Mouse (Mus musculus): ENCODE results near the gene N4bp2l1. TPM values are rescaled to one million over a fixed set of nuclear protein-coding genes. Genes with fewer than 3 reads are reported as not detected.
"Not testable (repeated sequence)": the region's sequence is repeated elsewhere in the genome, so short reads cannot be mapped to it uniquely, and the experiment has no call there.

N4bp2l1 gene
- 6.0 and 7.0 TPM in 2 replicates for polyA plus RNA-seq (2015; fragmentation: Nextera tagmentation; extraction: Ambion mirVana)

GRCm38 (mm10) chr5:150597088-150597487 lies at the start of gene N4bp2l1:
Gene N4bp2l1, minus strand, starts transcription at chr5:150597188.
- no peak within 1 kb of the TSS for H3K4me3 ChIP-seq (replicated peaks)
- H3K9ac ChIP-seq (replicated peaks), result no peak within 1 kb of the TSS
- H3K27ac ChIP-seq, result no peak within 1 kb of the TSS
- ATAC-seq, result no peak
- H3K36me3 ChIP-seq, result no peaks in the 10 kb centered on the region
- peaks cover 29% of the 10 kb centered on the region for H3K4me1 ChIP-seq (replicated peaks)
- H3K9me3 ChIP-seq, result no peaks in the 10 kb centered on the region
- H3K27me3 ChIP-seq, result peaks cover 38% of the 10 kb centered on the region
- 89% methylated on average over 7 of the region's 7 CpGs for WGBS
- H3K4me2 ChIP-seq (replicated peaks), result no peak within 1 kb of the TSS

GRCm38 (mm10) chr5:150644926-150645325 lies 47.9 kb upstream of the N4bp2l1 start:
- H3K4me3 ChIP-seq (replicated peaks), result no peak overlapping the region
- ATAC-seq, result no peak
- WGBS, result 95% methylated on average over 4 of the region's 4 CpGs
- H3K4me1 ChIP-seq (replicated peaks), result no peaks in the 10 kb centered on the region
- H3K9me3 ChIP-seq, result no peaks in the 10 kb centered on the region
- H3K27ac ChIP-seq, result no peak overlapping the region
- no peak overlapping the region for H3K4me2 ChIP-seq (replicated peaks)
- H3K36me3 ChIP-seq, result peaks cover 36% of the 10 kb centered on the region
- no peak overlapping the region for H3K9ac ChIP-seq (replicated peaks)
- H3K27me3 ChIP-seq, result no peaks in the 10 kb centered on the region

GRCm38 (mm10) chr5:150643390-150643789 lies 46.4 kb upstream of the N4bp2l1 start:
- not testable (repeated sequence) for H3K27ac ChIP-seq; H3K9ac ChIP-seq (replicated peaks); H3K9me3 ChIP-seq; ATAC-seq; H3K4me1 ChIP-seq (replicated peaks); H3K4me3 ChIP-seq (replicated peaks); H3K27me3 ChIP-seq; H3K4me2 ChIP-seq (replicated peaks)
- WGBS, result 98% methylated on average over 4 of the region's 4 CpGs
- H3K36me3 ChIP-seq, result peaks cover 31% of the 10 kb centered on the region

DNA sequence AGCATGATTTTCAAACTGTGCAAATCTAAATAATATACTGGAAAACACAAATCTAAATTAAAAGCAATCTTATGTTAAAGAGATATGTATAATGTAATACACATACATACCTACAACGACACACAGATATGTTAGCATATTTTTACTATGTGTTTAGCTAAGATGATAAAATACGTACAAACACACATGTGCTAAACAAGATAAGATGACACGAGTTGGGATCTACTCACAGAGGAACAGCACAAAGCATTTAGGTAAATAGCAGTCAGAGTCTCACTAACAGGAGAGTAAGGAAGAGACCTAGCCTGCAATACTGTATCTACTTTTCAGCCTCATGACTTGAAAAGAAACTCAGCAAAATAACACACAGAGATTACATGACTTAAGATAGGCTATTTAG lies 44.5 kb upstream of the N4bp2l1 start:
- H3K9ac ChIP-seq (replicated peaks), result no peak overlapping the region
- no peaks in the 10 kb centered on the region for H3K4me1 ChIP-seq (replicated peaks)
- ATAC-seq, result no peak
- WGBS, result 95% methylated on average over 3 of the region's 3 CpGs
- no peaks in the 10 kb centered on the region for H3K9me3 ChIP-seq
- no peak overlapping the region for H3K4me2 ChIP-seq (replicated peaks)
- peaks cover 33% of the 10 kb centered on the region for H3K36me3 ChIP-seq
- no peak overlapping the region for H3K27ac ChIP-seq
- H3K27me3 ChIP-seq, result no peaks in the 10 kb centered on the region
- no peak overlapping the region for H3K4me3 ChIP-seq (replicated peaks)

DNA sequence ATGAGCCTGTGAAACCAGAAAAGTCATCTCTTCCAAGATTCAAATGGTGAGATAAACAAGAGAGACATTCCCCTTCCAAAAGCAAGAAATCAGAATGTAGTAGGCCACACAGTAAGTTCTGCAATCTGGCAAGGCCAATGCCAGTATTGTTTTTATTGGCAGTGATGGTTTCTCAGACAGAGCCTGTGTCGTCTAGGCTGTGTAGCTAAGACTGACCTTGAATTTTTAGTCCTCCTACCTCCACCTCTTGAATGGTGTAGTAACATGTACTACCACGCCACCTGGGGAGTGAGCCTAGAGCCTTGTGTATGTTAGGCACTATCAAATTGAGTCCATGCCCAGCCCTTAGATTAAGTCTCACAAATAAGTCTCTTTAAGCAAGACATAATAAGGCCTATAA lies 32.7 kb upstream of the N4bp2l1 start:
- Histone ChIP-seq H3K4me2 (replicated peaks) (no peak overlapping the region), H3K9ac (replicated peaks) (no peak overlapping the region), H3K27me3 (no peaks in the 10 kb centered on the region), H3K9me3 (no peaks in the 10 kb centered on the region), H3K36me3 (0 out of 2 replicates have a peak, but pooled peaks cover 4% of the 10 kb centered on the region), H3K27ac (no peak overlapping the region), H3K4me1 (replicated peaks) (no peaks in the 10 kb centered on the region), H3K4me3 (replicated peaks) (no peak overlapping the region)
- 96% methylated on average over 2 of the region's 2 CpGs for WGBS
- ATAC-seq, result no peak

DNA sequence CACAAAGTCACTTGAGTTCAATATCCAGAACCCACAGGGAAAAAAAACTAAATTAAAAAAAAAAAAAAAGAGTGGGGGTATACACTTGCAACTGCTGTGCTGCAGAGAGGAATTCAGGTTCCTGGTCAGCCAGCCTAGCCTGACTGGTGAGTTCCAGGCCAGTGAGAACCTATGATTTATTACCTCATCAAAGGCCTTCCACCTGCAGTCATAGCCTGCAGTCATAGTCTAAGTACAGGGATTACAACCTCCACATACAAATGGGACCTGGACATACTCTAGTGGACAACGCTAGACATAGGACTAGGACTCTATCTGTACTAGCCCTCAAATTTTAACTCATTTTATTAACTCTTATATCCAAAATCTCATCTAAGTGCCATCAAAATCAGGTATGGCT lies 32.3 kb upstream of the N4bp2l1 start:
- no peak for ATAC-seq
- no peak overlapping the region for H3K4me2 ChIP-seq (replicated peaks)
- no peaks in the 10 kb centered on the region for H3K9me3 ChIP-seq
- no peak overlapping the region for H3K27ac ChIP-seq
- no peak overlapping the region for H3K4me3 ChIP-seq (replicated peaks)
- H3K27me3 ChIP-seq, result no peaks in the 10 kb centered on the region
- no peak overlapping the region for H3K9ac ChIP-seq (replicated peaks)
- 97% methylated on average over 1 of the region's 1 CpGs for WGBS
- H3K36me3 ChIP-seq, result 0 out of 2 replicates have a peak, but pooled peaks cover 4% of the 10 kb centered on the region
- no peaks in the 10 kb centered on the region for H3K4me1 ChIP-seq (replicated peaks)

DNA sequence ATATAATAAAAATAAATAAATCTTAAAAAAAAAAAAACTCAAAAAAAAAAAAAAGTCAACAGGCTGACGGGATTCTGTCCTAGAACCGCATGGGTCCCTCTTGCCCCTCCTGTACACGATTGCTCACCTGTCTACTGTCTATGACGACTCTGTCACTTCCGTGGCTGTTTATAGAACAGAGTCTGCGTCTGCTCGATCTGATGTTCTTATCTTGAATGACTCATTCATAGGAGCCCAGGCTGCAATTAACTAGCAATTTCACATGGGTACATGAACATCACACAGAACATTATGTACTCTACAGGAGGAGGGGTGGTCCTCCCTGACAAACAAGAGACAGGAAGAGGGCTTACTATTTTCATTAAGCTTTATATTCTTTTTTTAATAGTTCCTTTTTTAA lies 28.5 kb upstream of the N4bp2l1 start:
- Histone ChIP-seq H3K9ac (replicated peaks) (no peak overlapping the region), H3K36me3 (no peaks in the 10 kb centered on the region), H3K27me3 (no peaks in the 10 kb centered on the region), H3K4me2 (replicated peaks) (no peak overlapping the region), H3K4me3 (replicated peaks) (no peak overlapping the region), H3K9me3 (no peaks in the 10 kb centered on the region), H3K27ac (no peak overlapping the region), H3K4me1 (replicated peaks) (no peaks in the 10 kb centered on the region)
- WGBS, result 94% methylated on average over 7 of the region's 7 CpGs
- no peak for ATAC-seq

DNA sequence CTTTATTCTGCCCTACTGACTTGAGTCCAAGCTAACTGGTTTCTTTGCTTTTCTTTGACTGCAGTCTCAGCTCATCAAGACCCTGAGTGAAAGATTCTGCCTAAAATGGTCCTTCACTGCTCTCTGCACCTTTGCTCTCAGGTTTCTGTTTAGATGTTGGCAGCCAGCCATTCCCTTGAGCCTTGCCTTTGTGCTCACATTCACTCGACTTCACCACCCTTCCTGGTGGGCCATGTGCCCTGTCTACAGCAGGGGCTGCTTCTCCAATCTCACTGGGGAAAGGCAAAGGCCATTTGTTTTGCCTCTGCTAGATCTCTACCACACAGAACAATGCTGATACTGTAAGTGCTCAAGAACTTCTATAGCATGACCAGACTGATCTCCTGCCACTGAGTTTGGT lies 25.8 kb upstream of the N4bp2l1 start:
- Histone ChIP-seq H3K27me3 (no peaks in the 10 kb centered on the region), H3K27ac (no peak overlapping the region), H3K9ac (replicated peaks) (no peak overlapping the region), H3K4me2 (replicated peaks) (no peak overlapping the region), H3K9me3 (no peaks in the 10 kb centered on the region), H3K36me3 (no peaks in the 10 kb centered on the region), H3K4me1 (replicated peaks) (no peaks in the 10 kb centered on the region), H3K4me3 (replicated peaks) (no peak overlapping the region)
- 74% methylated on average over 1 of the region's 1 CpGs for WGBS
- no peak for ATAC-seq

DNA sequence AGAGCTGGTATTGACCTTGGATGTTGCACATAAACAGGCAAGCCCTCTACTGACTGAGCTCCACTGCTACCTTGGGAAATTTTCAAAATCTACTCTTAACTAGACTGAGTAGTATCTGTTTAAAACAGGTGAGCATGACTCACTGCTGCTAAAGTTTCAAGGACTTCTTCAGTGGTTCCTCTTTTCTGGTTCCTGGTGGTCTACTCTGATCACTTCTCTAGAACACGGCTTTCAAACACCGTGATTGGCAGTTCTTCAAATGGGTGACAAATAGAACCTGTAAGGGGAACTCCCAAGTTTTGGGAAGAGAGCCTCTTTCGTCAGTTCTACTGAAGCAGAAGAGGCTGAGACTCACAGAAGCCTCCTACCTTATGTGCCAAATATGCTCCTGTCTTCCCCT lies 24.6 kb upstream of the N4bp2l1 start:
- no peak for ATAC-seq
- 93% methylated on average over 3 of the region's 3 CpGs for WGBS

GRCm38 (mm10) chr5:150620588-150621135 lies 23.7 kb upstream of the N4bp2l1 start:
- Histone ChIP-seq H3K27me3 (no peaks in the 10 kb centered on the region), H3K4me3 (replicated peaks) (no peak overlapping the region), H3K9me3 (no peaks in the 10 kb centered on the region), H3K9ac (replicated peaks) (no peak overlapping the region), H3K27ac (no peak overlapping the region), H3K4me1 (replicated peaks) (no peaks in the 10 kb centered on the region), H3K4me2 (replicated peaks) (no peak overlapping the region), H3K36me3 (no peaks in the 10 kb centered on the region)
- WGBS, result 92% methylated on average over 7 of the region's 7 CpGs
- no peak for ATAC-seq

More for the DNA sequence above, 24.6 kb upstream of the N4bp2l1 start:
- no peaks in the 10 kb centered on the region for H3K36me3 ChIP-seq
- H3K4me1 ChIP-seq (replicated peaks), result no peaks in the 10 kb centered on the region
- no peaks in the 10 kb centered on the region for H3K9me3 ChIP-seq
- no peak overlapping the region for H3K4me2 ChIP-seq (replicated peaks)
- no peak overlapping the region for H3K27ac ChIP-seq
- no peak overlapping the region for H3K9ac ChIP-seq (replicated peaks)
- no peaks in the 10 kb centered on the region for H3K27me3 ChIP-seq
- no peak overlapping the region for H3K4me3 ChIP-seq (replicated peaks)

DNA sequence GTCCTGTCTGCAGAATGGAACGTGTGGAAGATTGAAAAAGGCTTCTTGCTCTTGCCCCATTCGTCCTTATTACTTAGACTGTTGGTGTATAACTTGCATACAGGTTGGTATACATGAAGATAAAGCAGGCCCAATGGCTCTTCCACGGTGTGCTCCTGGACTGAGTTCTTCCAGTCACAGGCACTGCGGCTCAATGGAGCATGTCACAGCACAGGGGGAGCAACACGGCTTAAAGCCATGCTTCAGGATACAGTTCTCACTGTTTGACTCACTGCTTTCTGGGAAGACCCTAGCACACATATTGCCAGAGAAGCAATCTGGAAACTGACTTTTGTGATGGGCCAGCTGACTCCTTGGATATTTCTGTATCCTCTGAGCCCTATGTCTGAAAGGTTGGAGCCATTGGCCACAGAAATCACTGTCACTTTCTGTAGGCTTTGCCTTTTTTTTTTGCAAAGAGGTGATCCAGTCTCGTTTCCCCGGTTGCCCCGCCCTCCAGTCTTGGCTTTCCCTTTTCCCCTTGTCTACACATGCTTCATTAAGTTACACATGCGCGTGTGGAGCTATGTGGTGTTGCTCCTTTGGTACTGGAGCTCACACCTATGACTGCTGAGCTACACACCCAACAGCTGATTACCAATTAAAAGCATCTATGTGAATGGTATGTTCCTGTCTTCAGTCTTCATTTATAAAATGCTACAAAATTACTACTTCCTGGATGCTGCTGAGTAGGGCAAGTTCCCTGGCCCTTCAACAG lies 21.8 kb upstream of the N4bp2l1 start:
- H3K36me3 ChIP-seq, result no peaks in the 10 kb centered on the region
- WGBS, result 91% methylated on average over 10 of the region's 10 CpGs
- no peak for ATAC-seq

GRCm38 (mm10) chr5:150616731-150617130 lies 19.7 kb upstream of the N4bp2l1 start:
- Histone ChIP-seq H3K4me3 (replicated peaks) (no peak overlapping the region), H3K27ac (no peak overlapping the region), H3K4me2 (replicated peaks) (no peak overlapping the region), H3K27me3 (no peaks in the 10 kb centered on the region), H3K4me1 (replicated peaks) (no peaks in the 10 kb centered on the region), H3K36me3 (0 out of 2 replicates have a peak, but pooled peaks cover 2% of the 10 kb centered on the region), H3K9ac (replicated peaks) (no peak overlapping the region), H3K9me3 (no peaks in the 10 kb centered on the region)
- 74% methylated on average over 3 of the region's 3 CpGs for WGBS
- no peak for ATAC-seq

More for the DNA sequence above, 21.8 kb upstream of the N4bp2l1 start:
- H3K27me3 ChIP-seq, result no peaks in the 10 kb centered on the region
- H3K4me3 ChIP-seq (replicated peaks), result no peak overlapping the region
- H3K4me2 ChIP-seq (replicated peaks), result no peak overlapping the region
- H3K9me3 ChIP-seq, result no peaks in the 10 kb centered on the region
- no peak overlapping the region for H3K27ac ChIP-seq
- no peaks in the 10 kb centered on the region for H3K4me1 ChIP-seq (replicated peaks)
- no peak overlapping the region for H3K9ac ChIP-seq (replicated peaks)
